Mouse (Mus musculus) C2C12 (cell line): ENCODE measurements at regions not wholly inside any gene's neighbourhood (a gene's known extent, or its start where the extent isn't known, plus 50 kb on each side); places are given as distances from the start of the nearest gene placed in this dataset.

Source experiments
- CEBPB ChIP-seq: IDR thresholded peaks from one replicate; pipeline ENCODE4 v1.6.1; 2011; ENCODE audit warnings: low read depth, mild to moderate bottlenecking, control low read depth, moderate library complexity
- CTCF ChIP-seq: IDR thresholded peaks from one replicate; pipeline ENCODE4 v1.5.1; 2011; ENCODE audit not compliant: control insufficient read depth, insufficient read depth, insufficient read length
- FOSL1 ChIP-seq: IDR thresholded peaks from one replicate; pipeline ENCODE4 v1.8.0; 2011; ENCODE audit warnings: mild to moderate bottlenecking, low read length; ENCODE audit not compliant: poor library complexity, insufficient read depth, severe bottlenecking
- MAX ChIP-seq: IDR thresholded peaks from one replicate; pipeline ENCODE4 v1.6.1; 2011; ENCODE audit warnings: mild to moderate bottlenecking, control low read depth
- MYOG ChIP-seq: IDR thresholded peaks from one replicate; pipeline ENCODE4 v1.6.1; 2011; ENCODE audit not compliant: control insufficient read depth, insufficient read length; ENCODE audit errors: extremely low read depth

GRCm38 (mm10) chr1:166923713-166923975, 77.6 kb upstream of the Fam78b start:
- TF ChIP-seq CTCF (no peak), MAX (no peak), CEBPB (no peak), MYOG (no peak), FOSL1 (no peak)
